Mouse (Mus musculus): ENCODE measurements around the gene Jtb.

The Jtb gene

DNA sequence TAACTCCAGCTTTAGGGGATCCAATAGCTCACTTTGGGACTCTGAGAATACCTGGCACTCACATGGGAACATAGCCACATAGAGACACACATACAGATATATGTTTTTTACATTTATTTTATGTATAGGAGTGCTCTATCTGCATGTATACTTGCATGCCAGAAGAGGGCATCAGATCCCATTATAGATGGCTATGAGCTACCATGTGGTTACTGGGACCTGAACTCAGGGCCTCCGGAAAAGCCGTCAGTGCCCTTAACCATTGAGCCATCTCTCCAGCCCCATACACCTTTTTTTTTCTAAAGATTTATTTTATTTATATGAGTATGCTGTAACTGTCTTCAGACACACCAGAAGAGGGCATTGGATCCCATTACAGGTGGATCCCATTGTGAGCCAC, 52.8 kb downstream of the Jtb start:
- ChIA-PET POLR2A (interaction anchor here (0.6 to 3.9 kb wide), 14 partner anchors 9 to 205 kb away, joined by 3 to 26 read pairs (median 4); partner anchors contain the start of genes Gatad2b (in 3 of the 4), Rab13 (in 2 of the 4), Rps27 (in 2 of the 4) and Slc39a1 (in 1 of the 4)), CTCF (interaction anchor here in 2 of 4 experiments (0.6 to 1.0 kb wide), 4 partner anchors 8 to 219 kb away, joined by 3 read pairs; no protein-coding TSS in a partner anchor)
